Mouse (Mus musculus): Measurements from ENCODE around the gene Taf4. TPM values are rescaled to one million over a fixed set of nuclear protein-coding genes. Genes with fewer than 3 reads are reported as not detected.

The Taf4 gene
- polyA plus RNA-seq, 1 experiment, result 6.3 TPM

DNA sequence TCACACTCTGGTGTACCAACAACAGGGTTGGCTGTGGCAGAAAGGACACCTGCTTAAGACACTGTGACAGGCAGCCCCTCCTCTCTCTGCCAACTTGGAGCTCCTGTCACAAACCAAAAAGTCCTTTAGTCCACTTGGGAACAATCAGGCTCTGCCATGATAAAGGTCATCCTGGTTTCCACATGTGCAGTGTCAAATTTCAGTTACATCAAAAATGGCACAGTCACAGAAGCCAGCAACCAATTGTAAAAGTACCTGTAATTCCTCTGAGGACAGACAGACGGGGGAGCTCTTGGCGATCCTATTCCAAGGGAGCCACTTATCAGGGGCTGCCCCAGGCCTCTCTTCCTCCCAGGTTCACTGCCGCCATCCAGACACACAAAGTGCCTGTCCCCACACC, 17.1 kb downstream of the Taf4 start:
- Histone ChIP-seq H3K36me3 (ENCODE audit: control insufficient read depth, insufficient read depth) (no peaks in the 10 kb centered on the region), H3K27me3 (ENCODE audit: control insufficient read depth, insufficient read depth, insufficient read length) (no peaks in the 10 kb centered on the region), H3K4me3 (no peak overlapping the region), H3K4me2 (ENCODE audit: low read depth) (no peak overlapping the region), H3K79me2 (ENCODE audit: control insufficient read depth, insufficient read depth) (peaks cover 97% of the 10 kb centered on the region), H3ac (ENCODE audit: control insufficient read depth, insufficient read length) (no peak overlapping the region)
- TF ChIP-seq MYOG (IDR thresholded peaks at IDR 0.05; ENCODE audit: control insufficient read depth in 1 of 3, insufficient read depth in 1 of 3, insufficient read length in 2 of 3, low read depth in 2 of 3), result no peak
- TF ChIP-seq USF1 (IDR thresholded peaks at IDR 0.05; ENCODE audit: low read depth), result no peak
- TF ChIP-seq CEBPB (IDR thresholded peaks at IDR 0.05; ENCODE audit: insufficient read depth, poor library complexity, severe bottlenecking), result no peak
- TF ChIP-seq POLR2A (IDR thresholded peaks at IDR 0.05; ENCODE audit: insufficient read length, low read depth), result no peak
- no peak for TF ChIP-seq REST (IDR thresholded peaks at IDR 0.05; ENCODE audit: insufficient read depth, insufficient read length)
- TF ChIP-seq POLR2AphosphoS2 (IDR thresholded peaks at IDR 0.05; ENCODE audit: insufficient read length, low read depth), result no peak
- TF ChIP-seq E2F4 (IDR thresholded peaks at IDR 0.05; ENCODE audit: insufficient read depth), result no peak
- no peak for TF ChIP-seq MYOD1 (IDR thresholded peaks at IDR 0.05; ENCODE audit: control insufficient read depth in 1 of 3, insufficient read length in 2 of 3, low read depth in 2 of 3)
- no peak for TF ChIP-seq MAX (IDR thresholded peaks at IDR 0.05; ENCODE audit: low read depth)
- TF ChIP-seq TCF3 (IDR thresholded peaks at IDR 0.05; ENCODE audit: insufficient read length, low read depth), result no peak
- TF ChIP-seq SRF (IDR thresholded peaks at IDR 0.05; ENCODE audit: control insufficient read depth, insufficient read length, low read depth), result no peak
- TF ChIP-seq TCF12 (IDR thresholded peaks at IDR 0.05; ENCODE audit: insufficient read depth, poor library complexity, severe bottlenecking), result no peak

DNA sequence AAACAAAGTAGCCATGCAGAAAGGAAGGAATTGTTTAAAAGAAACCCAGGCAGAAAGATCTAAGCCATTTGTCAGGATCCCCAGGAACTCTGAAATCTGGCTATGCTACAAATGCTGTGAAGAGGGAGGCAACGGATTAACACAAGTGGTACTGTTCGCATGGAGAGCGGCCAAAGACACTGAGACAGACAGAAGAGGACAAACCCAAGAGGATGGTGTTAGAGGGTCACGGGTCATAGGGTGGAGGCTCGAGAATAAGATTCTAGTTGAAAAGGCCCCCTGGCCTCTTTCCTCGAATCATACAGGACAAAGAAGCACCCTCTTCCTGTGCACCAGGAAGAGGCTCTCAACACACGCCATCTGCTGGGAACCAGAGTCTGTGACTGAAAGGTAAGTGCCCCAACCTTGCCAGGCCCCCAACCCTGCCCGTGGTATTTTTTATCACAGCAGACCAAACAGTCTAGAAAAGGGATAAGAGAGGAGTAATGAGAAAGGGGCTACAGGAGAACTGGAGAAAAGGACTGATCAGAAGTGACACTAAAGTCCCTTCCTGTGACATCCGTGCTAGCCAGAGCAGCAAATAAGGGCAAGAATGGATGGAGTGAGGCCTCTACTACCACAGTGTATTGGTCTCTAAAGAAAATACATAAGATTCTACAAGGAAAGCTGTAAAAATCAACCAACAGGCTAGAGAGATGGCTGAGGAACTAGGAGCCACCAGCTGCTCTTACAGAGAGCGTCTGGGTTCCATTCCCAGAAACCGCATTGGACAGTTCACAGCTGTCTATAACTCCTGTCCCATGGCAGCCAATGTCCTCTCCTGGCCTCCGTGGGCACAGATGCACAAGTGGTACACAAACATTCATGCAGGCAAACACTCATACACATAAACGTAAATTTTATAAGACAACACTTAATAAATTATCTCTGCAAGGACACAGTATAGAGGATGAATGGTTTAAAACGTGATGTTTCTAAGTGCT, 24.6 kb downstream of the Taf4 start:
- Histone ChIP-seq H3K79me2 (ENCODE audit: control insufficient read depth, insufficient read depth) (peaks cover 100% of the 10 kb centered on the region), H3K36me3 (ENCODE audit: control insufficient read depth, insufficient read depth) (no peaks in the 10 kb centered on the region), H3K4me2 (ENCODE audit: low read depth) (no peak overlapping the region), H3ac (ENCODE audit: control insufficient read depth, insufficient read length) (no peak overlapping the region), H3K4me3 (no peak overlapping the region), H3K27me3 (ENCODE audit: control insufficient read depth, insufficient read depth, insufficient read length) (no peaks in the 10 kb centered on the region)
- no peak for TF ChIP-seq CEBPB (IDR thresholded peaks at IDR 0.05; ENCODE audit: insufficient read depth, poor library complexity, severe bottlenecking)
- TF ChIP-seq SRF (IDR thresholded peaks at IDR 0.05; ENCODE audit: control insufficient read depth, insufficient read length, low read depth), result no peak
- no peak for TF ChIP-seq TCF12 (IDR thresholded peaks at IDR 0.05; ENCODE audit: insufficient read depth, poor library complexity, severe bottlenecking)
- TF ChIP-seq MYOG (IDR thresholded peaks at IDR 0.05; ENCODE audit: control insufficient read depth in 1 of 3, insufficient read depth in 1 of 3, insufficient read length in 2 of 3, low read depth in 2 of 3), result no peak
- no peak for TF ChIP-seq USF1 (IDR thresholded peaks at IDR 0.05; ENCODE audit: low read depth)
- no peak for TF ChIP-seq TCF3 (IDR thresholded peaks at IDR 0.05; ENCODE audit: insufficient read length, low read depth)
- no peak for TF ChIP-seq MAX (IDR thresholded peaks at IDR 0.05; ENCODE audit: low read depth)
- TF ChIP-seq REST (IDR thresholded peaks at IDR 0.05; ENCODE audit: insufficient read depth, insufficient read length), result no peak
- TF ChIP-seq POLR2AphosphoS2 (IDR thresholded peaks at IDR 0.05; ENCODE audit: insufficient read length, low read depth), result no peak
- TF ChIP-seq POLR2A (IDR thresholded peaks at IDR 0.05; ENCODE audit: insufficient read length, low read depth), result no peak
- TF ChIP-seq E2F4 (IDR thresholded peaks at IDR 0.05; ENCODE audit: insufficient read depth), result no peak
- TF ChIP-seq MYOD1 (IDR thresholded peaks at IDR 0.05; ENCODE audit: control insufficient read depth in 1 of 3, insufficient read length in 2 of 3, low read depth in 2 of 3), result no peak

DNA sequence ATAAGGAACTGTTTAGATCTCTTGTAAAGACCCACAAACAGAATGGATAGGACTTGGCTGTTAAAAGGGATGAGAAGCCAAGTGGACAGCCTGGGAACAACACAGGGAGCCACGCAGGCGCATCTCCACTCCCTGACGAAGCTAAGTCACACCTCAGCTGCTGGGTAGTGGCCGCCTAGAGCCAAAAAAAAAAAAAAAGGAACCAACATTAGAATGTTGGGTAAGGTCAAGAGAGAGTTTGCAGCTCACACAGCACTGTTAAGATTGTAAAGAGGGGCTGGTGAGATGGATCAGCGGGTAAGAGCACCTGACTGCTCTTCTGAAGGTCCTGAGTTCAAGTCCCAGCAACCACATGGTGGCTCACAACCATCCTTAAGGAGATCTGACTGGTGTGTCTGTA, 27.6 kb downstream of the Taf4 start:
- no peak overlapping the region for H3ac ChIP-seq (ENCODE audit: control insufficient read depth, insufficient read length)
- H3K4me2 ChIP-seq (ENCODE audit: low read depth), result no peak overlapping the region
- peaks cover 99% of the 10 kb centered on the region for H3K79me2 ChIP-seq (ENCODE audit: control insufficient read depth, insufficient read depth)
- TF ChIP-seq MYOG (IDR thresholded peaks at IDR 0.05; ENCODE audit: control insufficient read depth in 1 of 3, insufficient read depth in 1 of 3, insufficient read length in 2 of 3, low read depth in 2 of 3) (no peak), E2F4 (IDR thresholded peaks at IDR 0.05; ENCODE audit: insufficient read depth) (no peak), POLR2A (IDR thresholded peaks at IDR 0.05; ENCODE audit: insufficient read length, low read depth) (no peak)
- no peak overlapping the region for H3K4me3 ChIP-seq
- no peaks in the 10 kb centered on the region for H3K36me3 ChIP-seq (ENCODE audit: control insufficient read depth, insufficient read depth)
- no peaks in the 10 kb centered on the region for H3K27me3 ChIP-seq (ENCODE audit: control insufficient read depth, insufficient read depth, insufficient read length)

DNA sequence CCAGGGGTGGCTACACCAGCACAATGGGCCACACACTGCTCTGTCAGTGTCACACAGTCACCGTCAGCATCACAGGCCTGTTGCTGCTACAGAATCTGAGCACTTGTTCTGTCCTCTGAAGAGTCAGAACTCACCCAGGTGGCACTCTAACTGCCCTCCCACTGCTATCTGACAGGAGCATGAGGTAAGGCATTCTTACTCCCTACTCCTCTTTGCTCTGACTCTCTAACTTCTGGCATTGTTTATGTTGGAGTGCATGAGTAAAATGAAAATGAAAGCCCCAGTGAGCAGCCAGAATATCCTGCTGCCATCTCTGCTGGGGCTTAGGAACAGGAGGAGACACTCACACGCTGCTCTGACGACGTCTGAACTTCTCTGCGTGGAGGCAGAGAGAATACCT, 28.8 kb downstream of the Taf4 start:
- TF ChIP-seq USF1 (IDR thresholded peaks at IDR 0.05; ENCODE audit: low read depth), result no peak
- TF ChIP-seq TCF3 (IDR thresholded peaks at IDR 0.05; ENCODE audit: insufficient read length, low read depth), result no peak
- TF ChIP-seq SRF (IDR thresholded peaks at IDR 0.05; ENCODE audit: control insufficient read depth, insufficient read length, low read depth), result no peak
- no peak for TF ChIP-seq MYOD1 (IDR thresholded peaks at IDR 0.05; ENCODE audit: control insufficient read depth in 1 of 3, insufficient read length in 2 of 3, low read depth in 2 of 3)
- no peak for TF ChIP-seq POLR2AphosphoS2 (IDR thresholded peaks at IDR 0.05; ENCODE audit: insufficient read length, low read depth)
- no peak for TF ChIP-seq MYOG (IDR thresholded peaks at IDR 0.05; ENCODE audit: control insufficient read depth in 1 of 3, insufficient read depth in 1 of 3, insufficient read length in 2 of 3, low read depth in 2 of 3)
- no peak for TF ChIP-seq MAX (IDR thresholded peaks at IDR 0.05; ENCODE audit: low read depth)
- no peak overlapping the region for H3ac ChIP-seq (ENCODE audit: control insufficient read depth, insufficient read length)
- H3K4me3 ChIP-seq, result no peak overlapping the region
- H3K36me3 ChIP-seq (ENCODE audit: control insufficient read depth, insufficient read depth), result no peaks in the 10 kb centered on the region
- H3K79me2 ChIP-seq (ENCODE audit: control insufficient read depth, insufficient read depth), result peaks cover 99% of the 10 kb centered on the region
- no peak overlapping the region for H3K4me2 ChIP-seq (ENCODE audit: low read depth)
- H3K27me3 ChIP-seq (ENCODE audit: control insufficient read depth, insufficient read depth, insufficient read length), result no peaks in the 10 kb centered on the region
